Comparison of ENCODE assay signal across 8 mouse cellular contexts in the genomic region with DNA sequence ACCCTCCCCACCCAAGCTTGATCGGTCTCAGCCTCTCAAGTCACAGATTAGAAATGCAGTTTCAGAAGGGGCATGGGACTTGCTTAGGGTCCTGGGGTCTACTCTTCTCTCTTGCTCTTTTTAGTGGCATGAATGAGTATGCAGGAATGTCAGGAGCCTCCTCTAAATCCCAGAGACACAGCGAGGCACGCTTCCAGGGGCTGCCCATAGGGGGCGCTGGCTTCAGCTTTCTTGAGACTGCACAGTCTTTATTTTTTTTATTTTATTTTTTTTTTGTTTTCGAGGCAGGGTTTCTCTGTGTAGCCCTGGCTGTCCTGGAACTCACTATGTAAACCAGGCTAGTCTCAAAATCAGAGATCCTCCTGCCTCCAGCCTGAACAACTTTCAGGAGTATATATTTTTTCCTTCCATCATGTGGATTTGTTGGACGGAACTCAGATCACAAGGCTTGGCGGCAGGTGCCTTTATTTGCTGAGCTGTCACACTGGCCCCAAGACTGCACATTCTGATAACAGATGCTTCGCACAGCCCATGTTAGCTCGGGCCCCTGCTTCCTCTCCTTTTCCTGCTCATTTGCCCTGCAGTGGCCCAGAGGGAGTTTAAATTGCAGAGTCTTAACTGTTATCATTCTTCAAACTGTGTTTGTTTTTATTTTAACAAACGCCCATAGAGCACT. TPM values are rescaled to one million over a fixed set of nuclear protein-coding genes. Genes with fewer than 3 reads are reported as not detected.
A peak's percentile ranks its signal among the peaks of the same experiment; 100 is the strongest.
DNase-seq lines count a peak whose midpoint lies in the region; ATAC-seq lines count a peak whose summit lies in the region.

No protein-coding gene starts in this region.

- H3K27ac ChIP-seq in heart, embryonic 10.5 days, result 0 out of 2 replicates have a peak overlapping the region, but pooled peaks have one; percentile 52
- no peak overlapping the region for H3K27ac ChIP-seq in heart, embryonic 12.5 days (ENCODE audit: poor library complexity, severe bottlenecking)
- no peak overlapping the region for H3K27ac ChIP-seq in heart, embryonic 11.5 days (ENCODE audit: low read depth, low read length)

- peaks cover 41% of the 10 kb centered on the region for H3K27me3 ChIP-seq in heart, embryonic 10.5 days (ENCODE audit: insufficient read depth, poor library complexity, severe bottlenecking)
- H3K27me3 ChIP-seq in heart, embryonic 12.5 days (replicated peaks), result peaks cover 19% of the 10 kb centered on the region
- peaks cover 28% of the 10 kb centered on the region for H3K27me3 ChIP-seq in heart, embryonic 11.5 days (ENCODE audit: control insufficient read depth, insufficient read depth, low read length)

- ATAC-seq in heart, embryonic 12.5 days (ENCODE audit: insufficient number of reproducible peaks, low FRiP score), result no peak
- no peak for ATAC-seq in heart, embryonic 11.5 days (replicated peaks; ENCODE audit: insufficient number of reproducible peaks, low FRiP score, low TSS enrichment)

- H3K9me3 ChIP-seq in heart, embryonic 10.5 days, result no peaks in the 10 kb centered on the region
- H3K9me3 ChIP-seq in heart, embryonic 12.5 days (replicated peaks), result no peaks in the 10 kb centered on the region
- no peaks in the 10 kb centered on the region for H3K9me3 ChIP-seq in heart, embryonic 11.5 days (replicated peaks; ENCODE audit: control insufficient read depth, low read length)

- H3K4me1 ChIP-seq in heart, embryonic 10.5 days, result peaks cover 64% of the 10 kb centered on the region
- peaks cover 48% of the 10 kb centered on the region for H3K4me1 ChIP-seq in heart, embryonic 12.5 days (replicated peaks)
- peaks cover 25% of the 10 kb centered on the region for H3K4me1 ChIP-seq in heart, embryonic 11.5 days (ENCODE audit: control insufficient read depth, insufficient read depth, low read length)

- H3K4me3 ChIP-seq in heart, embryonic 10.5 days, result no peak overlapping the region
- no peak overlapping the region for H3K4me3 ChIP-seq in heart, embryonic 12.5 days
- H3K4me3 ChIP-seq in heart, embryonic 11.5 days (ENCODE audit: low read depth, low read length), result no peak overlapping the region

- H3K36me3 ChIP-seq in heart, embryonic 10.5 days, result peaks cover 85% of the 10 kb centered on the region
- peaks cover 74% of the 10 kb centered on the region for H3K36me3 ChIP-seq in heart, embryonic 12.5 days
- peaks cover 8% of the 10 kb centered on the region; the same call in 1 of the 2 replicates for H3K36me3 ChIP-seq in heart, embryonic 11.5 days (ENCODE audit: control insufficient read depth, insufficient read depth, low read length)

- WGBS in heart, embryonic 10.5 days, result 24% methylated on average over 10 of the region's 10 CpGs
- 27% methylated on average over 10 of the region's 10 CpGs for WGBS in heart, embryonic 12.5 days
- 23% methylated on average over 10 of the region's 10 CpGs for WGBS in heart, embryonic 11.5 days (ENCODE audit: insufficient replicate concordance)

- H3K9ac ChIP-seq in heart, embryonic 12.5 days, result no peak overlapping the region
- H3K9ac ChIP-seq in heart, embryonic 11.5 days (ENCODE audit: low read depth, low read length), result no peak overlapping the region

- H3K4me2 ChIP-seq in heart, embryonic 12.5 days, result no peak overlapping the region
- H3K4me2 ChIP-seq in heart, embryonic 11.5 days, result no peak overlapping the region

- no peak for DNase-seq in heart, embryonic 10.5 days (ENCODE audit: low spot score)
- DNase-seq in right cerebral cortex, adult 2 months (ENCODE audit: low spot score in 2 of 2), result peak; percentile 57 to 60
- no peak for DNase-seq in right cerebral cortex, postnatal 14 days
- peak; percentile 31 for DNase-seq in c-Kit-positive CD71-positive TER-119-negative erythroid progenitor cells, embryonic 14.5 days (ENCODE audit: low read depth)
- DNase-seq in induced T-regulatory cell, adult 2 months (ENCODE audit: low read depth), result peak; percentile 50
- peak; percentile 69 for DNase-seq in retina, postnatal 1 day

RNA-seq across cellular contexts. Expression of gene Gmppa, which starts 9.8 kb away (rescaled TPM):
- polyA plus RNA-seq in heart, embryonic 10.5 days (2016; fragmentation: Nextera tagmentation; extraction: Ambion mirVana), result 73.4 and 75.4 TPM in 2 replicates
- polyA plus RNA-seq in heart, embryonic 12.5 days (2016; fragmentation: Nextera tagmentation; extraction: Ambion mirVana), result 67.7 and 69.1 TPM in 2 replicates
- polyA plus RNA-seq in heart, embryonic 11.5 days (2014; fragmentation: Nextera tagmentation; extraction: Ambion mirVana), result 49.8 and 57.2 TPM in 2 replicates

RNA-seq across cellular contexts. Expression of gene Asic4, which starts 24.3 kb away (rescaled TPM):
- polyA plus RNA-seq in heart, embryonic 10.5 days (2016; fragmentation: Nextera tagmentation; extraction: Ambion mirVana), result 0.79 and 2.3 TPM in 2 replicates
- polyA plus RNA-seq in heart, embryonic 12.5 days (2016; fragmentation: Nextera tagmentation; extraction: Ambion mirVana), result 0.24 and 0.33 TPM in 2 replicates
- polyA plus RNA-seq in heart, embryonic 11.5 days (2014; fragmentation: Nextera tagmentation; extraction: Ambion mirVana), result 0.11 TPM in 2 replicates

RNA-seq across cellular contexts. Expression of gene Speg, which starts 50.8 kb away (rescaled TPM):
- polyA plus RNA-seq in heart, embryonic 10.5 days (2016; fragmentation: Nextera tagmentation; extraction: Ambion mirVana), result 77.9 and 80.0 TPM in 2 replicates
- polyA plus RNA-seq in heart, embryonic 12.5 days (2016; fragmentation: Nextera tagmentation; extraction: Ambion mirVana), result 61.5 and 67.4 TPM in 2 replicates
- polyA plus RNA-seq in heart, embryonic 11.5 days (2014; fragmentation: Nextera tagmentation; extraction: Ambion mirVana), result 60.7 and 66.5 TPM in 2 replicates

RNA-seq across cellular contexts. Expression of gene Chpf, which starts 53.2 kb away (rescaled TPM):
- 30.8 and 30.9 TPM in 2 replicates for polyA plus RNA-seq in heart, embryonic 10.5 days (2016; fragmentation: Nextera tagmentation; extraction: Ambion mirVana)
- polyA plus RNA-seq in heart, embryonic 12.5 days (2016; fragmentation: Nextera tagmentation; extraction: Ambion mirVana), result 35.2 and 37.8 TPM in 2 replicates
- polyA plus RNA-seq in heart, embryonic 11.5 days (2014; fragmentation: Nextera tagmentation; extraction: Ambion mirVana), result 21.4 and 24.6 TPM in 2 replicates

RNA-seq across cellular contexts. Expression of gene Tmem198, which starts 53.4 kb away (rescaled TPM):
- 0.36 and 0.39 TPM in 2 replicates for polyA plus RNA-seq in heart, embryonic 10.5 days (2016; fragmentation: Nextera tagmentation; extraction: Ambion mirVana)
- 0.41 and 0.49 TPM in 2 replicates for polyA plus RNA-seq in heart, embryonic 12.5 days (2016; fragmentation: Nextera tagmentation; extraction: Ambion mirVana)
- 0.14 and 0.54 TPM in 2 replicates for polyA plus RNA-seq in heart, embryonic 11.5 days (2014; fragmentation: Nextera tagmentation; extraction: Ambion mirVana)

Comparison
In these comparisons a context has a peak if more than half of its experiments do, and no peak if none do; other contexts are left out.
1. DNase-seq: peak in right cerebral cortex, adult 2 months (2 of 2), c-Kit-positive CD71-positive TER-119-negative erythroid progenitor cells, embryonic 14.5 days (single experiment), induced T-regulatory cell, adult 2 months (single experiment) and retina, postnatal 1 day (single experiment); none in heart, embryonic 10.5 days (single experiment) and right cerebral cortex, postnatal 14 days (single experiment).